ENCODE assay signal across 8 mouse cellular contexts in genomic region chr8:111745086-111745485, GRCm38 (mm10). TPM values are rescaled to one million over a fixed set of nuclear protein-coding genes. Genes with fewer than 3 reads are reported as not detected.
DNase-seq lines count a peak whose midpoint lies in the region; ATAC-seq lines count a peak whose summit lies in the region.
"Had no signal": no experiment of that assay in that cellular context is flagged by ENCODE, and none has a peak within 500 bp of the region (broad histone marks: within the 10 kb centered on the region; RNA-seq: fewer than 3 reads in every experiment).

No protein-coding gene starts in this region.

- no peak for DNase-seq in lung, postnatal 10 days
- no peak for DNase-seq in limb, embryonic 11.5 days (ENCODE audit: low spot score)
- no peak for DNase-seq in gastrocnemius, adult 18-20 months (ENCODE audit: low spot score)

- no peaks in the 10 kb centered on the region for H3K27me3 ChIP-seq in lung, embryonic 15.5 days
- H3K27me3 ChIP-seq in forebrain, embryonic 12.5 days = 0 out of 2 replicates have a peak, but pooled peaks cover 6% of the 10 kb centered on the region
- H3K27me3 ChIP-seq in limb, embryonic 11.5 days (ENCODE audit: control insufficient read depth, insufficient read depth, low read length) = no peaks in the 10 kb centered on the region
- H3K27me3 ChIP-seq in stomach, embryonic 16.5 days (ENCODE audit: control insufficient read depth, insufficient read depth, low read length) = no peaks in the 10 kb centered on the region

- peaks cover 61% of the 10 kb centered on the region for H3K4me1 ChIP-seq in lung, embryonic 15.5 days
- H3K4me1 ChIP-seq in forebrain, embryonic 12.5 days = peaks cover 55% of the 10 kb centered on the region
- H3K4me1 ChIP-seq in limb, embryonic 11.5 days (ENCODE audit: control insufficient read depth, insufficient read depth, low read length) = peaks cover 36% of the 10 kb centered on the region
- H3K4me1 ChIP-seq in stomach, embryonic 16.5 days (ENCODE audit: control insufficient read depth, insufficient read depth, low read length) = peaks cover 60% of the 10 kb centered on the region

- H3K4me2 ChIP-seq in lung, embryonic 15.5 days = peak overlapping the region; percentile 59
- H3K4me2 ChIP-seq in forebrain, embryonic 12.5 days = peak overlapping the region; percentile 35; the same call in 1 of the 2 replicates
- H3K4me2 ChIP-seq in limb, embryonic 11.5 days (ENCODE audit: low read depth, severe bottlenecking) = peak overlapping the region; percentile 37; the same call in 1 of the 2 replicates
- H3K4me2 ChIP-seq in stomach, embryonic 16.5 days (ENCODE audit: low read depth, low read length) = peak overlapping the region; percentile 49

- WGBS in lung, embryonic 15.5 days = 45% methylated on average over 5 of the region's 5 CpGs
- WGBS in forebrain, embryonic 12.5 days = 75% methylated on average over 5 of the region's 5 CpGs
- WGBS in limb, embryonic 11.5 days = 67% methylated on average over 5 of the region's 5 CpGs
- WGBS in stomach, embryonic 16.5 days = 67% methylated on average over 5 of the region's 5 CpGs

- no peaks in the 10 kb centered on the region for H3K36me3 ChIP-seq in lung, embryonic 15.5 days
- H3K36me3 ChIP-seq in forebrain, embryonic 12.5 days (replicated peaks) = no peaks in the 10 kb centered on the region
- no peaks in the 10 kb centered on the region for H3K36me3 ChIP-seq in limb, embryonic 11.5 days (ENCODE audit: control insufficient read depth, insufficient read depth, low read length)
- H3K36me3 ChIP-seq in stomach, embryonic 16.5 days (ENCODE audit: control insufficient read depth, insufficient read depth, low read length) = no peaks in the 10 kb centered on the region

- H3K4me3 ChIP-seq in lung, embryonic 15.5 days = peak overlapping the region; percentile 35; the same call in 1 of the 2 replicates
- no peak overlapping the region for H3K4me3 ChIP-seq in forebrain, embryonic 12.5 days (replicated peaks)
- H3K4me3 ChIP-seq in limb, embryonic 11.5 days (ENCODE audit: low read depth, low read length) = no peak overlapping the region
- H3K4me3 ChIP-seq in stomach, embryonic 16.5 days (replicated peaks; ENCODE audit: low read length) = peak overlapping the region; percentile 25; the same call in 1 of the 2 replicates

- ATAC-seq in lung, embryonic 15.5 days (ENCODE audit: borderline replicate concordance, extremely low read depth, low FRiP score, low TSS enrichment) = no peak
- no peak for ATAC-seq in forebrain, embryonic 12.5 days (ENCODE audit: low FRiP score)
- no peak for ATAC-seq in limb, embryonic 11.5 days (ENCODE audit: insufficient number of reproducible peaks, low FRiP score, low TSS enrichment, low read depth)
- no peak for ATAC-seq in stomach, embryonic 16.5 days (ENCODE audit: insufficient read depth, low FRiP score)
- ATAC-seq in CD4-positive, CD25-positive, alpha-beta regulatory T cell, adult 4 months = no peak

- H3K9ac ChIP-seq in lung, embryonic 15.5 days = 0 out of 2 replicates have a peak overlapping the region, but pooled peaks have one; percentile 31
- H3K9ac ChIP-seq in forebrain, embryonic 12.5 days = no peak overlapping the region
- no peak overlapping the region for H3K9ac ChIP-seq in limb, embryonic 11.5 days (ENCODE audit: low read length)
- peak overlapping the region; percentile 59 for H3K9ac ChIP-seq in stomach, embryonic 16.5 days (ENCODE audit: low read length)

- H3K27ac ChIP-seq in lung, embryonic 15.5 days = peak overlapping the region; percentile 84
- H3K27ac ChIP-seq in forebrain, embryonic 12.5 days = 0 out of 2 replicates have a peak overlapping the region, but pooled peaks have one; percentile 37
- H3K27ac ChIP-seq in limb, embryonic 11.5 days (replicated peaks; ENCODE audit: low read depth, low read length) = no peak overlapping the region
- peak overlapping the region; percentile 90 for H3K27ac ChIP-seq in stomach, embryonic 16.5 days (ENCODE audit: low read length)

- no peaks in the 10 kb centered on the region for H3K9me3 ChIP-seq in lung, embryonic 15.5 days
- no peaks in the 10 kb centered on the region for H3K9me3 ChIP-seq in forebrain, embryonic 12.5 days
- no peaks in the 10 kb centered on the region for H3K9me3 ChIP-seq in limb, embryonic 11.5 days (ENCODE audit: control insufficient read depth, low read length)
- H3K9me3 ChIP-seq in stomach, embryonic 16.5 days (replicated peaks; ENCODE audit: control insufficient read depth, low read length) = no peaks in the 10 kb centered on the region

RNA-seq across cellular contexts. Expression of gene Bcar1, which starts 1.5 kb away (rescaled TPM):
- polyA plus RNA-seq in lung, embryonic 15.5 days (2015; fragmentation: Nextera tagmentation; extraction: Ambion mirVana) = 40.7 and 42.6 TPM in 2 replicates
- polyA plus RNA-seq in forebrain, embryonic 12.5 days (2016; fragmentation: Nextera tagmentation; extraction: Ambion mirVana) = 44.0 and 45.6 TPM in 2 replicates
- polyA plus RNA-seq in limb, embryonic 11.5 days (2014; fragmentation: Nextera tagmentation; extraction: Ambion mirVana) = 40.4 and 47.9 TPM in 2 replicates
- 38.5 and 44.6 TPM in 2 replicates for polyA plus RNA-seq in stomach, embryonic 16.5 days (2015; fragmentation: Nextera tagmentation; extraction: Ambion mirVana)
- polyA plus RNA-seq in CD4-positive, CD25-positive, alpha-beta regulatory T cell, adult 4 months (2017; shearing (Covaris generic)) = under 1 TPM; 0.27 to 0.42 TPM
- 10 to 100 TPM; 10.6 to 10.8 TPM for total RNA-seq in gastrocnemius, adult 18-20 months (2021)

RNA-seq across cellular contexts. Expression of gene Ctrb1, which starts 54.3 kb away (rescaled TPM):
- polyA plus RNA-seq in lung, embryonic 15.5 days (2015; fragmentation: Nextera tagmentation; extraction: Ambion mirVana) = 0.17 and 10.5 TPM in 2 replicates
- polyA plus RNA-seq in forebrain, embryonic 12.5 days (2016; fragmentation: Nextera tagmentation; extraction: Ambion mirVana) = not detected in 2 replicates
- polyA plus RNA-seq in limb, embryonic 11.5 days (2014; fragmentation: Nextera tagmentation; extraction: Ambion mirVana) = not detected in 2 replicates
- 3,395 and 3,754 TPM in 2 replicates for polyA plus RNA-seq in stomach, embryonic 16.5 days (2015; fragmentation: Nextera tagmentation; extraction: Ambion mirVana)
- polyA plus RNA-seq in CD4-positive, CD25-positive, alpha-beta regulatory T cell, adult 4 months (2017; shearing (Covaris generic)) = not detected
- total RNA-seq in gastrocnemius, adult 18-20 months (2021) = under 1 TPM in 1 of 2 experiments, not detected in 1; 0.71 TPM
- total RNA-seq: layer of hippocampus, postnatal 25 days had no signal

Comparison
In these comparisons a context has a peak if more than half of its experiments do, and no peak if none do; other contexts are left out.
1. H3K4me3 ChIP-seq: peak in lung, embryonic 15.5 days (single experiment) and stomach, embryonic 16.5 days (single experiment); none in forebrain, embryonic 12.5 days (single experiment) and limb, embryonic 11.5 days (single experiment).
2. H3K9ac ChIP-seq: peak in lung, embryonic 15.5 days (single experiment) and stomach, embryonic 16.5 days (single experiment); none in forebrain, embryonic 12.5 days (single experiment) and limb, embryonic 11.5 days (single experiment).
3. RNA of gene Bcar1, which starts 1.5 kb away (polyA plus RNA-seq): 44.0 to 45.6 TPM in forebrain, embryonic 12.5 days, 40.7 to 42.6 TPM in lung, embryonic 15.5 days, 40.4 to 47.9 TPM in limb, embryonic 11.5 days and 38.5 to 44.6 TPM in stomach, embryonic 16.5 days; 0.27 to 0.42 TPM in CD4-positive, CD25-positive, alpha-beta regulatory T cell, adult 4 months; every median in the first group is over 10 times any median in the second.
4. RNA of gene Ctrb1, which starts 54.3 kb away (polyA plus RNA-seq): 3,395 to 3,754 TPM in stomach, embryonic 16.5 days; 0.17 to 10.5 TPM in lung, embryonic 15.5 days, not detected in forebrain, embryonic 12.5 days, not detected in limb, embryonic 11.5 days and not detected in CD4-positive, CD25-positive, alpha-beta regulatory T cell, adult 4 months; every median in the first group is over 100 times any median in the second.
5. Peak in every context shown above with its lines, with median percentiles within 50 percentile points of each other: H3K4me2 ChIP-seq.